Mouse (Mus musculus) heart, embryonic 16.5 days (tissue): ENCODE data around the gene Ift122. TPM values are rescaled to one million over a fixed set of nuclear protein-coding genes. Genes with fewer than 3 reads are reported as not detected.

Experiments
- ATAC-seq: fragments of 200-750 bp; cut with Nextera tagmentation; replicated peaks from 2 replicates; pipeline ENCODE4 v1.8.0; 2017; ENCODE audit warnings: moderate number of reproducible peaks; ENCODE audit not compliant: insufficient read depth, low FRiP score; ENCODE audit errors: extremely low read depth
- H3K27ac ChIP-seq: fragments of 300-500 bp; sonication (generic); 2 replicates; pipeline ENCODE4 v1.5.1; 2014; ENCODE audit warnings: mild to moderate bottlenecking, low read length, control low read depth, moderate library complexity
- H3K27me3 ChIP-seq: fragments of 300-500 bp; sonication (generic); 2 replicates; pipeline ENCODE4 v1.6.1; 2014; ENCODE audit warnings: low read length, mixed read lengths; ENCODE audit not compliant: control insufficient read depth, insufficient read depth
- H3K36me3 ChIP-seq: fragments of 300-500 bp; sonication (generic); 2 replicates; pipeline ENCODE4 v1.6.1; 2014; ENCODE audit not compliant: control insufficient read depth, insufficient read depth
- H3K4me1 ChIP-seq: fragments of 300-500 bp; sonication (generic); 2 replicates; pipeline ENCODE4 v1.6.1; 2014; ENCODE audit warnings: low read length, mixed read lengths; ENCODE audit not compliant: control insufficient read depth, insufficient read depth
- H3K4me2 ChIP-seq: fragments of 300-500 bp; sonication (generic); 2 replicates; pipeline ENCODE4 v1.6.1; 2014; ENCODE audit warnings: low read depth, mild to moderate bottlenecking, control low read depth, low read length
- H3K4me3 ChIP-seq: fragments of 300-500 bp; sonication (generic); 2 replicates; pipeline ENCODE4 v1.5.1; 2014; ENCODE audit warnings: mild to moderate bottlenecking, control low read depth, low read length
- H3K9ac ChIP-seq: fragments of 300-500 bp; sonication (generic); 2 replicates; pipeline ENCODE4 v1.6.1; 2014; ENCODE audit warnings: low read length, control low read depth
- H3K9me3 ChIP-seq: fragments of 300-500 bp; sonication (generic); replicated peaks from 2 replicates; pipeline ENCODE4 v1.6.1; 2016; ENCODE audit warnings: low read length; ENCODE audit not compliant: control insufficient read depth
- WGBS: fragments of 180-500 bp; shearing (Covaris S2); extraction: QIAGEN DNeasy Blood & Tissue Kit; methylation state at CpG from one replicate; pipeline ENCODE4 v1.1.7; 2014; 5-methylcytosine and 5-hydroxymethylcytosine counted together
- polyA plus RNA-seq: library from polyadenylated mRNA; unstranded; fragments of >200 nt; fragmentation: Nextera tagmentation; extraction: Ambion mirVana; gene quantifications from 2 replicates; pipeline ENCODE4 v1.2.1, GENCODE M21; 2015

Gene Ift122
- polyA plus RNA-seq, 1 experiment from 2014 or later: 21.4 TPM

DNA sequence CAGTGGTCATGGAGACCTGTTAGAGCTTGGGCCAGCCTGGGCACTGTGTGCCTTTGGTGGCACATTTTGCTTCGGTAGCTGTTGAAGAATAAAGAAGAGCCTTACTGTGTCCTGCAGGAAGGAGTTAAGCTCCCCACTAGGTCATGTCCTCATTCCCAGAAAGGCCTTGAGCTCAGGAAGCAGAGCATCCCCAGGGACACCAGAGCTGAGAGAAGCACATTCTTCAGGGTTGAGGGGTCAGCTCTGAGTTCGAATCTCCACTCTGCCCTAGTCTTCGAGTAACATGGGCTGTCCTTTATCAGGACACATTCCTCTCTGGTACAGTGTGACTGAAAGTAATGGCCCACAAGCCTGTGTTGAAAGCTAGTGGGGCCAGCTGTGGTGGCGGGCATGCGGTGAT, 66.6 kb downstream of the Ift122 start:
- H3K4me1 ChIP-seq: peaks cover 39% of the 10 kb centered on the region
- H3K36me3 ChIP-seq: no peaks in the 10 kb centered on the region
- H3K4me3 ChIP-seq: no peak overlapping the region
- H3K9ac ChIP-seq: no peak overlapping the region; the same call in 1 of the 2 replicates
- no peak for ATAC-seq
- no peak overlapping the region for H3K27ac ChIP-seq
- 75% methylated on average over 5 of the region's 5 CpGs for WGBS
- H3K27me3 ChIP-seq: no peaks in the 10 kb centered on the region
- H3K9me3 ChIP-seq: no peaks in the 10 kb centered on the region
- no peak overlapping the region for H3K4me2 ChIP-seq

DNA sequence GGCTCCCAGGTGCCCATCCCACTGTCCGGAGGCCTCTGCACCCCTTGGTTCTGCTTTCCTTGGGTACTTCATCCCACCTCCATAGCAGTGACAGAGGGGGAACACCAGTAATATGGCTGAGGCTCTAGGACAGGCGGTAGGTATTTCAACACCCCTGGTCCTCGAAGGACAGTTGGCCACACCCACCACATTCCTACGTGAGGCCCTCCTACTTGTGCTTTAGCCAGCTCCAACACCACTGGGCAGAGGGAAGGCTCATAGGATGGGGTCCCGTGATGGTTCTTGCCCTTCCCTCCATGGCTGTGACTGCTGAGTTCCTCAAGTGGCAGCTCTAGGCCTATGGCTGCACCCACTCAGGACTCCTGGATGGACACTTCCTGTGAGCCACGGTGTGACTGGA, 71.6 kb downstream of the Ift122 start:
- no peak overlapping the region for H3K9ac ChIP-seq
- no peak overlapping the region for H3K4me3 ChIP-seq
- no peak overlapping the region for H3K4me2 ChIP-seq
- no peaks in the 10 kb centered on the region for H3K27me3 ChIP-seq
- peak; percentile 68 for ATAC-seq
- H3K27ac ChIP-seq: no peak overlapping the region
- H3K36me3 ChIP-seq: no peaks in the 10 kb centered on the region
- H3K9me3 ChIP-seq: no peaks in the 10 kb centered on the region
- WGBS: 37% methylated on average over 6 of the region's 6 CpGs
- H3K4me1 ChIP-seq: peaks cover 22% of the 10 kb centered on the region

DNA sequence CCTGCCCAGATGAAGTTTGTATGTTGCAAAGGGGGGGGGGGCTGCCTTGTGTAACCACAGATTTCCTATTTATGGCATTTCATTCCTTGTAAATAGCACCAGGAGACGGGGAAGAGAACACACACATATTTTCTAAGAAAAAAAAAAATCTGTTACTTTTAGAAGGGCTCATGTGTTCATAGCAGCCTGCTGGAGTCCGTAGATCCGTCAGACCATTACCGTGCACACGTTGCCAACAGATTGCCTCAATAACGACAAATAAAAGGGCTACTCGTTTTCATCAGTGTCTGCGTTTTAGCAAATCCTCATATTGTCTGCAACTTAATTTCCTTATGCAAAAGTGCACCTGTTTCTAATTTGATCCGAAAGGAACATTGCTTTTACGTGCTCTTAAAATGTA, 73.1 kb downstream of the Ift122 start:
- Histone ChIP-seq H3K4me1 (peaks cover 19% of the 10 kb centered on the region), H3K9me3 (no peaks in the 10 kb centered on the region), H3K4me3 (no peak overlapping the region), H3K36me3 (no peaks in the 10 kb centered on the region), H3K4me2 (no peak overlapping the region), H3K9ac (no peak overlapping the region), H3K27ac (no peak overlapping the region), H3K27me3 (no peaks in the 10 kb centered on the region)
- no peak for ATAC-seq
- WGBS: 88% methylated on average over 10 of the region's 10 CpGs

DNA sequence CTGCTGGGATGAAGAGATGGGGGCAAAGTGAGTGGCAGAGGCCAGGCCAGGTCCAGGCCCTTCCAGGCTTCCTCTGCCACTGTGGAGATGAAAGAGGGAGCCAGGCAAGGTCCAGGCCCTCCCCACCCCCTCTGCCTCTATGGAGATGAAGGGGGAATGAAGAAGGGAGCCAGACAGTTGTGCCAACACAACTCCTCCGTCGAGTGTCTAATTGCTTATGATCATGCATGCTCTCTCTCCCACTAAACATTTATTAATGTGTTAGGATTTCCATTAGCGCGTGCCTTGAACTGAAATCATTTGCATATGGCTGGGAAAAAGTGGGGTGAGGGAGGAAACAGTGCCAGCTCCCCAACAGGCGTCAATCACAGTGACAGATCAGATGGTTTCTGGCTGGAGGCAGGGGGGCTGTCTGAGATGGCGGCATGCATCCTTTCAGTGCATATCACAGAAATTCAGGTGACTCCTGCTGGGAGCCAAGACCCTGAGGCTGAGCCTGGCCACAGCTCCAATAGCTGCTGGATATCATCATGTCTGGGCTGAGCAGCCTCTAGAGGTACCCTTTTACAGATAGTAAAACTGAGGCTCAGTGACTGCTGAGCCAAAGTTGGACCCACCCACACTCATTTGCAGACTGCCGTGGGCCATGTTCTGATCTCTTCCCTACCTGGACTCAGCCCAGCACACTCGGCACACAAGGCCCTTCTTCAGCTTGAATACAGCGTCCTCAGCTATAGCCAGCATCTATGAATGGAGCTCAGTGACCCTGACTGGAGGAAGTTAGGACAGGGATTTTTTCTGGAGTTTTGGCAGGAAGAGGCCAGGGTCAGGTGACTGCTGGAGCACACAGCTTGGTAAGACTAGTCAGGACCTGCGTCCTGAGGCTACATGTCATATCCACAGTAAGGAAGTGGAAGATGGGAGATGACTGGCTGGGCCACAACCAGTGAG, 74.3 kb downstream of the Ift122 start:
- H3K4me3 ChIP-seq: no peak overlapping the region
- no peak overlapping the region for H3K4me2 ChIP-seq
- peaks cover 19% of the 10 kb centered on the region for H3K4me1 ChIP-seq
- H3K27ac ChIP-seq: no peak overlapping the region
- no peaks in the 10 kb centered on the region for H3K27me3 ChIP-seq
- H3K9ac ChIP-seq: no peak overlapping the region
- WGBS: 78% methylated on average over 10 of the region's 10 CpGs
- no peaks in the 10 kb centered on the region for H3K36me3 ChIP-seq
- H3K9me3 ChIP-seq: no peaks in the 10 kb centered on the region
- no peak for ATAC-seq

DNA sequence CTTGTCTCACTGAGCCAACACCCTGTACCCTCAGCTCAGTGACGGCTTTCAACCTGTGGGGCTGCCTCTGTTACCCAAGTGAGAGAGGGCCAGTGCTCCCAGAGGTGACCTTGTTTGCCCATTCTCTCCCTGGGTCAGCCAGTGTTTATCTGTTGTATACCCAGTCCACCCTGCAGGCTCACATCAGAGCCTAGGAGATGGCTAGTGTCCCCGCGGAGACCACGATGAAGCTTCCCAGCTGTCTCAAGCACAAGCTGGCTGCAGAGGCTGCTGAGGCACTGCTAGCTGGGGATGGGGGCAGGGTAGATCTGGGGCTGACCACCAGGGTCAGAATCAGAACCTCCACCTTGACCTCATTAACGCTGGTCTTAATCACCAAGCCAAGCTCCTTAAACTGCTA, 76.7 kb downstream of the Ift122 start:
- H3K9me3 ChIP-seq: no peaks in the 10 kb centered on the region
- H3K4me1 ChIP-seq: peaks cover 8% of the 10 kb centered on the region
- no peak for ATAC-seq
- no peak overlapping the region for H3K4me3 ChIP-seq
- no peak overlapping the region for H3K4me2 ChIP-seq
- H3K36me3 ChIP-seq: no peaks in the 10 kb centered on the region
- H3K27me3 ChIP-seq: no peaks in the 10 kb centered on the region
- no peak overlapping the region for H3K27ac ChIP-seq
- H3K9ac ChIP-seq: no peak overlapping the region
- WGBS: 42% methylated on average over 5 of the region's 5 CpGs

DNA sequence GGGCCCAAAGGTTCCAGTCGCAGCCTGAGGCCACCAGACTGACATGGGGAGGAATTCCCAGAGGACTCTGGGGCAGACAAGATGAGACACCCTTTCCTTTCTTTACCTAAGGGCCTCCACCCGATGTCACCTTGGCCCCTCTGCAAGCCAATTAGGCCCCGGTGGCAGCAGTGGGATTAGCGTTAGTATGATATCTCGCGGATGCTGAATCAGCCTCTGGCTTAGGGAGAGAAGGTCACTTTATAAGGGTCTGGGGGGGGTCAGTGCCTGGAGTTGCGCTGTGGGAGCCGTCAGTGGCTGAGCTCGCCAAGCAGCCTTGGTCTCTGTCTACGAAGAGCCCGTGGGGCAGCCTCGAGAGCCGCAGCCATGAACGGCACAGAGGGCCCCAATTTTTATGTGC, 78.4 kb downstream of the Ift122 start, which contains the start of gene Rho:
Gene Rho, plus strand, starts transcription at position 110 of the 400 bp plus-strand sequence.
- Histone ChIP-seq H3K27ac (no peak within 1 kb of the TSS), H3K9ac (no peak within 1 kb of the TSS)
- no peak for ATAC-seq

DNA sequence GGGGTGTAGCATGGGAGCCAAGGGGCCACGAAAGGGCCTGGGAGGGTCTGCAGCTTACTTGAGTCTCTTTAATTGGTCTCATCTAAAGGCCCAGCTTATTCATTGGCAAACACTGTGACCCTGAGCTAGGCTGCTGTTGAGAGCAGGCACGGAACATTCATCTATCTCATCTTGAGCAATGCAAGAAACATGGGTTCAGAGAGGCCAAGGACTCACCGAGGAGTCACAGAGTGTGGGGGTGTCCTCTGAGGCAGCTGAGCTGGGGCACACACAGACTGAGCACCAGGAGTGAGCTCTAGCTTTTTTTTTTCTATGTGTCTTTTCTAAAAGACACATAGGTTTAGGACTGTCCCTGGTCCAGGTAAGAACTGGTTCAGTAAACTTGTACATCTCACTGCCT, 79.1 kb downstream of the Ift122 start:
- H3K27me3 ChIP-seq: no peaks in the 10 kb centered on the region

More for the DNA sequence above, 78.4 kb downstream of the Ift122 start, which contains the start of gene Rho:
- H3K9me3 ChIP-seq: no peaks in the 10 kb centered on the region
- no peak within 1 kb of the TSS for H3K4me3 ChIP-seq
- WGBS: 87% methylated on average over 14 of the region's 14 CpGs
- H3K4me2 ChIP-seq: no peak within 1 kb of the TSS
- H3K36me3 ChIP-seq: no peaks in the 10 kb centered on the region
- no peaks in the 10 kb centered on the region for H3K27me3 ChIP-seq
- peaks cover 7% of the 10 kb centered on the region for H3K4me1 ChIP-seq

DNA sequence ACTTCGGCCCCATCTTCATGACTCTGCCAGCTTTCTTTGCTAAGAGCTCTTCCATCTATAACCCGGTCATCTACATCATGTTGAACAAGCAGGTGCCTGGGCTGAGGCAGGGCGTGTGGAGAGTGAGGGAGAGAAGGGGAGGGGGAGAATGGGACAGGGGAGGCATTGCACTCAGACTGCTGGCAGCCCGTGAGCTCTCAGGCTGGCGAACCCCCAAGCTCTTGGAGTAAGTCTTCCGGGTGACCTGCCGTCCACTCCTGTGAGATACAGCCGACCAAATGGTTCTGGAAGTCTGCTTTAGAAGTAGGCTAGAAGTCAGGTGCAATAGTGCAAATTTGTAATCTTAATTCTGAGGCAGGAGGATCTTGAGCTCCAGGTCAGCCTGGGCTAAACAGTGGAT, 82.3 kb downstream of the Ift122 start:
- Histone ChIP-seq H3K36me3 (no peaks in the 10 kb centered on the region), H3K4me2 (no peak overlapping the region), H3K9ac (no peak overlapping the region), H3K27ac (no peak overlapping the region), H3K4me3 (no peak overlapping the region), H3K27me3 (no peaks in the 10 kb centered on the region), H3K4me1 (no peaks in the 10 kb centered on the region; the same call in 1 of the 2 replicates), H3K9me3 (peaks cover 7% of the 10 kb centered on the region)
- 78% methylated on average over 8 of the region's 8 CpGs for WGBS
- ATAC-seq: no peak

More for the DNA sequence above, 79.1 kb downstream of the Ift122 start:
- Histone ChIP-seq H3K27ac (no peak overlapping the region), H3K4me1 (peaks cover 7% of the 10 kb centered on the region), H3K4me3 (no peak overlapping the region), H3K9ac (no peak overlapping the region), H3K4me2 (no peak overlapping the region), H3K9me3 (no peaks in the 10 kb centered on the region), H3K36me3 (no peaks in the 10 kb centered on the region)
- ATAC-seq: no peak
- WGBS: 82% methylated on average over 3 of the region's 3 CpGs

DNA sequence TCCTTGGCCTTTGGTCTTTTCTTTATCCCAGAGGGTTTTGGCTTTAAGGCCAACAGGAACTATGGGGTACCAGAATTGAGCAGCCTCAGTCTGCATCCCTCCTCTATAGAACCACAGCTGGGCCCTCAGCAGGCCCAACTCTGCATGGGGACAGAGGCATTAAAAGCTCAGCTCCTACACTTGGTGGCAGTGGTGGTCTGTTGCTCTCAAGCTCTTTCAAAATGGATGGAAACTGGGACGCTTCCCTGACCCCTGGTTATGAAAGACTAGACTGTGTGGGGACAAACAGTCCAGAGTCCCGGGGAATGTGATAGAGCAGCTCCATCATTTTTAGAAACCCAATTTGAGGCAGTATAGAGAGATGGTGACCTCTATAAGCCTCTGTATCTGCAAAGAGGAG, 84.7 kb downstream of the Ift122 start:
- H3K9me3 ChIP-seq: peaks cover 7% of the 10 kb centered on the region
- no peaks in the 10 kb centered on the region for H3K36me3 ChIP-seq
- H3K9ac ChIP-seq: no peak overlapping the region
- 90% methylated on average over 2 of the region's 2 CpGs for WGBS
- peaks cover 7% of the 10 kb centered on the region for H3K4me1 ChIP-seq
- H3K4me2 ChIP-seq: no peak overlapping the region
- ATAC-seq: no peak
- H3K27me3 ChIP-seq: no peaks in the 10 kb centered on the region
- H3K4me3 ChIP-seq: no peak overlapping the region
- no peak overlapping the region for H3K27ac ChIP-seq
